Mouse (Mus musculus): ENCODE data around the gene Pcdh7. TPM values are rescaled to one million over a fixed set of nuclear protein-coding genes. Genes with fewer than 3 reads are reported as not detected.

Pcdh7 gene
- total and polyA plus RNA-seq, 3 experiments = not detected

DNA sequence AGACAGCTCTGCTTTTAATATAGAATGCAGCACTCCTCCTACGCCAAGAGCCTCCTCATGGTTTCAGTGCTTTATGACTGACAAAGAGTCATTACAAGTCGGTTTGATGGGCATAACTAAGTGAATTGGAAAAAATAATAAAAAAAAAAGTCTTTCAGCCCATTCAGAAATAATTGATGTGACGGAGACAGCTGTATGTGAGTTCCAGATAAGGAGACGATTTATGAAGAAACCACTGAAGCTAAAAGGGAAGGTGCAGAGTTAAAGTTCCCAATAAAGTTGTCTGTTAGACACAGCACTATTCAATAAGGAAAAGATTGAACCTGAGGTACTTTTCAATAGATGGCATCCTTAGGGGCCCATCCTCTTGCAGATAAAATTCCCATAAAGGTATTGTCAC, 189.5 kb downstream of the Pcdh7 start:
- no peak overlapping the region for H3K4me3 ChIP-seq (ENCODE audit: control insufficient read depth in 1 of 2, insufficient read depth in 1 of 2, low read depth in 2 of 2, low read length in 2 of 2)
- no peaks in the 10 kb centered on the region for H3K79me2 ChIP-seq (ENCODE audit: control insufficient read depth, insufficient read depth, low read length, poor library complexity)
- no peak overlapping the region for H3K9ac ChIP-seq (ENCODE audit: control insufficient read depth, low read depth, low read length, poor library complexity, severe bottlenecking)
- no peaks in the 10 kb centered on the region for H3K36me3 ChIP-seq (ENCODE audit: control insufficient read depth in 1 of 2, insufficient read depth in 2 of 2, low read length in 2 of 2)
- H3K27me3 ChIP-seq (ENCODE audit: control insufficient read depth in 1 of 2, insufficient read depth in 2 of 2, low read length in 2 of 2) = no peaks in the 10 kb centered on the region
- no peaks in the 10 kb centered on the region for H3K9me3 ChIP-seq (replicated peaks; ENCODE audit: insufficient read depth, low read length)
- H3K27ac ChIP-seq (ENCODE audit: control insufficient read depth, low read depth, low read length) = no peak overlapping the region
- DNase-seq (ENCODE audit: low read depth, low spot score) = peak; percentile 2
- no peak for TF ChIP-seq SIN3A (IDR thresholded peaks at IDR 0.05; ENCODE audit: low read length)
- TF ChIP-seq MXI1 (IDR thresholded peaks at IDR 0.05; ENCODE audit: low read depth, low read length) = no peak
- no peak for TF ChIP-seq SMC3 (IDR thresholded peaks at IDR 0.05; ENCODE audit: low read depth, low read length)
- TF ChIP-seq ZNF384 (IDR thresholded peaks at IDR 0.05; ENCODE audit: low read depth, low read length) = peak; percentile 53; the same call in 1 of the 2 replicates
- no peak for TF ChIP-seq USF2 (IDR thresholded peaks at IDR 0.05; ENCODE audit: borderline replicate concordance in 1 of 2, insufficient read depth in 1 of 2, low read depth in 1 of 2, low read length in 2 of 2)
- TF ChIP-seq NRF1 (IDR thresholded peaks at IDR 0.05; ENCODE audit: insufficient read depth, low read depth, low read length, poor library complexity, severe bottlenecking) = no peak
- no peaks in the 10 kb centered on the region for H3K4me1 ChIP-seq (ENCODE audit: control insufficient read depth in 1 of 2, insufficient read depth in 2 of 2, low read length in 2 of 2)

DNA sequence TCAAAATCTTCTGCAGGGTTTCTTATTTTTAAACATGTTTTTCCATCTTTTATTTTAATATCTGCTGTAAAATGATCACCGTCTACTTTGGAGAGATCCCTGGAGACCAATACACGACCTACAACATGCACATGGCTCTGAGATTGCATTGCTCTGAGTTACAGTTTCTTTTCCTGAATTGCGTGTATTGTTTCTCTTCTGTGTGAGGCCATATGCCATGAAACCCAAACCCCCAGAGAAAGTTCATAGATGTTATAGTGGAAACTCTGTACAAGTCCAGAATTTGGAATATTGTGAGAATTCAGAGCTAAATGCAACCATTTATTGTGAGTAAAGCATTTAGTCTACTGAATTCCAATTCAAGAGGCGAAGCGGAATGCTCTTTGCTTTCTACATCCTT, 203.4 kb downstream of the Pcdh7 start:
- no peaks in the 10 kb centered on the region for H3K27me3 ChIP-seq (ENCODE audit: control insufficient read depth in 1 of 2, insufficient read depth in 2 of 2, low read length in 2 of 2)
- no peak overlapping the region for H3K4me3 ChIP-seq (ENCODE audit: control insufficient read depth in 1 of 2, insufficient read depth in 1 of 2, low read depth in 2 of 2, low read length in 2 of 2)
- DNase-seq (ENCODE audit: low read depth, low spot score) = no peak
- TF ChIP-seq MAX (IDR thresholded peaks at IDR 0.05; ENCODE audit: low read length) (no peak), CHD1 (IDR thresholded peaks at IDR 0.05; ENCODE audit: low read depth, low read length) (no peak), ZNF384 (IDR thresholded peaks at IDR 0.05; ENCODE audit: low read depth, low read length) (no peak), ZC3H11A (IDR thresholded peaks at IDR 0.05; ENCODE audit: low read depth, low read length) (no peak), POLR2A (IDR thresholded peaks at IDR 0.05; ENCODE audit: control insufficient read depth in 1 of 2, insufficient read depth in 1 of 2, low read depth in 1 of 2, low read length in 2 of 2, poor library complexity in 1 of 2) (no peak), E2F4 (IDR thresholded peaks at IDR 0.05; ENCODE audit: borderline replicate concordance, low read depth, low read length) (no peak), GATA1 (IDR thresholded peaks at IDR 0.05; ENCODE audit: low read depth, low read length) (no peak), MAZ (IDR thresholded peaks at IDR 0.05; ENCODE audit: low read depth, low read length) (no peak), USF2 (IDR thresholded peaks at IDR 0.05; ENCODE audit: borderline replicate concordance in 1 of 2, insufficient read depth in 1 of 2, low read depth in 1 of 2, low read length in 2 of 2) (no peak), ETS1 (IDR thresholded peaks at IDR 0.05; ENCODE audit: low read depth, low read length) (no peak), NELFE (IDR thresholded peaks at IDR 0.05; ENCODE audit: low read depth, low read length) (no peak), MYC (IDR thresholded peaks at IDR 0.05; ENCODE audit: low read depth, low read length) (no peak), SMC3 (IDR thresholded peaks at IDR 0.05; ENCODE audit: low read depth, low read length) (no peak), HCFC1 (IDR thresholded peaks at IDR 0.05; ENCODE audit: low read depth, low read length) (no peak), USF1 (IDR thresholded peaks at IDR 0.05; ENCODE audit: low read depth, low read length) (no peak), CTCF (IDR thresholded peaks at IDR 0.05 in 2 of 3, conservative IDR thresholded peaks at IDR 0.05 in 1 of 3; ENCODE audit: control insufficient read depth in 1 of 3, insufficient read depth in 1 of 3, low read depth in 2 of 3, low read length in 3 of 3, poor library complexity in 1 of 3, severe bottlenecking in 1 of 3) (no peak), MEF2A (IDR thresholded peaks at IDR 0.05; ENCODE audit: extremely low read depth, insufficient replicate concordance, low read depth, low read length, poor library complexity, severe bottlenecking) (no peak)
- H3K4me1 ChIP-seq (ENCODE audit: control insufficient read depth in 1 of 2, insufficient read depth in 2 of 2, low read length in 2 of 2) = no peaks in the 10 kb centered on the region
- H3K27ac ChIP-seq (ENCODE audit: control insufficient read depth, low read depth, low read length) = no peak overlapping the region
- no peaks in the 10 kb centered on the region for H3K79me2 ChIP-seq (ENCODE audit: control insufficient read depth, insufficient read depth, low read length, poor library complexity)
- no peak overlapping the region for H3K9ac ChIP-seq (ENCODE audit: control insufficient read depth, low read depth, low read length, poor library complexity, severe bottlenecking)
- no peaks in the 10 kb centered on the region for H3K9me3 ChIP-seq (replicated peaks; ENCODE audit: insufficient read depth, low read length)
- H3K36me3 ChIP-seq (ENCODE audit: control insufficient read depth in 1 of 2, insufficient read depth in 2 of 2, low read length in 2 of 2) = no peaks in the 10 kb centered on the region

Measured in MEL (cell line).